Mouse (Mus musculus) erythroblast, embryonic 14.5 days (primary cell): ENCODE measurements around the gene Tceanc2. TPM values are rescaled to one million over a fixed set of nuclear protein-coding genes. Genes with fewer than 3 reads are reported as not detected.
"Not testable (repeated sequence)": the region's sequence is repeated elsewhere in the genome, so short reads cannot be mapped to it uniquely, and the experiment has no call there.

Source experiments
- H3K27me3 ChIP-seq: 2 replicates; pipeline ENCODE4 v1.6.1; 2012; ENCODE audit warnings: inconsistent platforms; ENCODE audit not compliant: control insufficient read depth
- H3K36me3 ChIP-seq: 2 replicates; pipeline ENCODE4 v1.6.1; 2012; ENCODE audit warnings: mild to moderate bottlenecking, inconsistent platforms; ENCODE audit not compliant: control insufficient read depth
- H3K4me1 ChIP-seq: 2 replicates; pipeline ENCODE4 v1.6.1; 2012; ENCODE audit warnings: inconsistent platforms; ENCODE audit not compliant: control insufficient read depth
- H3K4me3 ChIP-seq: replicated peaks from 2 replicates; pipeline ENCODE3; 2012; ENCODE audit warnings: moderate library complexity, mild to moderate bottlenecking, inconsistent platforms
- H3K9me3 ChIP-seq: 2 replicates; pipeline ENCODE4 v1.6.1; 2012; ENCODE audit warnings: low read length, inconsistent platforms, mixed read lengths; ENCODE audit not compliant: control insufficient read depth
- GATA1 ChIP-seq: IDR thresholded peaks from 2 replicates; pipeline ENCODE4 v1.6.1; 2012; ENCODE audit warnings: low read length, inconsistent platforms, mixed read lengths
- TAL1 ChIP-seq: IDR thresholded peaks from 3 replicates; pipeline ENCODE4 v1.6.1; 2012; ENCODE audit warnings: low read length, inconsistent platforms, mixed read lengths
- polyA plus RNA-seq: library from polyadenylated mRNA; stranded (reverse); fragments of >175 nt; gene quantifications from 2 replicates; pipeline ENCODE4 v1.2.3, GENCODE M21; 2012

Gene Tceanc2
- polyA plus RNA-seq, 1 experiment, result 2.8 TPM

GRCm38 (mm10) chr4:107125101-107125500, 53.8 kb downstream of the Tceanc2 start:
- peaks cover 20% of the 10 kb centered on the region for H3K4me1 ChIP-seq
- H3K9me3 ChIP-seq, result no peaks in the 10 kb centered on the region
- no peaks in the 10 kb centered on the region for H3K36me3 ChIP-seq
- TF ChIP-seq TAL1 (no peak), GATA1 (no peak)
- H3K4me3 ChIP-seq, result no peak overlapping the region
- H3K27me3 ChIP-seq, result peaks cover 5% of the 10 kb centered on the region; the same call in 1 of the 2 replicates

- peaks cover 5% of the 10 kb centered on the region; the same call in 1 of the 2 replicates for H3K27me3 ChIP-seq
- no peak overlapping the region for H3K4me3 ChIP-seq
- peaks cover 20% of the 10 kb centered on the region for H3K4me1 ChIP-seq
- H3K9me3 ChIP-seq, result no peaks in the 10 kb centered on the region
- H3K36me3 ChIP-seq, result no peaks in the 10 kb centered on the region
- TF ChIP-seq TAL1 (no peak), GATA1 (no peak)
These were observed 54.5 kb downstream of the Tceanc2 start for GRCm38 (mm10) chr4:107124376-107124775.

- H3K4me1 ChIP-seq, result peaks cover 20% of the 10 kb centered on the region
- no peaks in the 10 kb centered on the region for H3K27me3 ChIP-seq
- TF ChIP-seq TAL1, result no peak
- no peak for TF ChIP-seq GATA1
- no peaks in the 10 kb centered on the region for H3K9me3 ChIP-seq
- H3K4me3 ChIP-seq, result no peak overlapping the region
- no peaks in the 10 kb centered on the region for H3K36me3 ChIP-seq
These were observed 57.6 kb downstream of the Tceanc2 start for GRCm38 (mm10) chr4:107121165-107121943.

GRCm38 (mm10) chr4:107120676-107121075, 58.2 kb downstream of the Tceanc2 start:
- Histone ChIP-seq H3K4me3 (no peak overlapping the region), H3K36me3 (no peaks in the 10 kb centered on the region), H3K27me3 (no peaks in the 10 kb centered on the region)

GRCm38 (mm10) chr4:107119056-107119455, 59.9 kb downstream of the Tceanc2 start:
- H3K36me3 ChIP-seq, result no peaks in the 10 kb centered on the region
- H3K4me1 ChIP-seq, result peaks cover 20% of the 10 kb centered on the region
- no peaks in the 10 kb centered on the region; the same call in 1 of the 2 replicates for H3K27me3 ChIP-seq
- H3K4me3 ChIP-seq, result no peak overlapping the region
- H3K9me3 ChIP-seq, result no peaks in the 10 kb centered on the region
- TF ChIP-seq TAL1 (no peak), GATA1 (no peak)

More at GRCm38 (mm10) chr4:107120676-107121075, 58.2 kb downstream of the Tceanc2 start:
- TF ChIP-seq GATA1, result no peak
- TF ChIP-seq TAL1, result no peak
- Histone ChIP-seq H3K4me1 (peaks cover 20% of the 10 kb centered on the region), H3K9me3 (no peaks in the 10 kb centered on the region)

- Histone ChIP-seq H3K4me3 (no peak overlapping the region), H3K4me1 (peaks cover 20% of the 10 kb centered on the region), H3K9me3 (no peaks in the 10 kb centered on the region), H3K36me3 (no peaks in the 10 kb centered on the region), H3K27me3 (no peaks in the 10 kb centered on the region; the same call in 1 of the 2 replicates)
- TF ChIP-seq TAL1 (no peak), GATA1 (no peak)
These were observed 61.1 kb downstream of the Tceanc2 start for GRCm38 (mm10) chr4:107117741-107118385.

GRCm38 (mm10) chr4:107114278-107114677, 64.6 kb downstream of the Tceanc2 start:
- Histone ChIP-seq H3K9me3 (no peaks in the 10 kb centered on the region), H3K36me3 (no peaks in the 10 kb centered on the region), H3K4me3 (no peak overlapping the region), H3K4me1 (peaks cover 12% of the 10 kb centered on the region), H3K27me3 (no peaks in the 10 kb centered on the region; the same call in 1 of the 2 replicates)
- TF ChIP-seq GATA1 (no peak), TAL1 (no peak)

GRCm38 (mm10) chr4:107109181-107109580, 69.7 kb downstream of the Tceanc2 start:
- peak; percentile 43 for TF ChIP-seq TAL1
- not testable (repeated sequence) for H3K9me3 ChIP-seq, H3K27me3 ChIP-seq, H3K36me3 ChIP-seq, H3K4me3 ChIP-seq
- peaks cover 24% of the 10 kb centered on the region for H3K4me1 ChIP-seq

GRCm38 (mm10) chr4:107108291-107108731, 70.6 kb downstream of the Tceanc2 start:
- H3K27me3 ChIP-seq, result peaks cover 5% of the 10 kb centered on the region
- TF ChIP-seq GATA1, result no peak
- TF ChIP-seq TAL1, result no peak
- H3K36me3 ChIP-seq, result no peaks in the 10 kb centered on the region
- no peaks in the 10 kb centered on the region for H3K9me3 ChIP-seq
- H3K4me3 ChIP-seq, result peak overlapping the region; percentile 2
- H3K4me1 ChIP-seq, result peaks cover 24% of the 10 kb centered on the region
